Comparison of ENCODE assay signal across 11 mouse cellular contexts in genomic region chr17:46685913-46686312, GRCm38 (mm10).
"Had no signal": no experiment of that assay in that cellular context is flagged by ENCODE, and none has a peak within 500 bp of the region (broad histone marks: within the 10 kb centered on the region; RNA-seq: fewer than 3 reads in every experiment).

No protein-coding gene starts in this region.

- DNase-seq: kidney, adult 11 months; kidney, adult 8-10 months; kidney, postnatal 10 days; kidney, postnatal 36 days; layer of hippocampus, postnatal 36 days; liver, embryonic 13.5 days; lung, embryonic 14.5 days; thymus, adult 18-20 months; thymus, postnatal 25 days had no signal

- ATAC-seq: lung, postnatal 0 days; midbrain, embryonic 15.5 days had no signal
